Mouse (Mus musculus) embryonic fibroblast, embryonic 13.5 days (primary cell): ENCODE measurements around the gene Smad3. TPM values are rescaled to one million over a fixed set of nuclear protein-coding genes. Genes with fewer than 3 reads are reported as not detected.

Source experiments
- H3K27ac ChIP-seq: 2 replicates; pipeline ENCODE4 v1.5.1; 2012; ENCODE audit warnings: low read length, control low read depth, inconsistent platforms; ENCODE audit not compliant: insufficient read depth
- H3K4me1 ChIP-seq: 2 replicates; pipeline ENCODE4 v1.6.1; 2011; ENCODE audit warnings: low read length; ENCODE audit not compliant: control insufficient read depth, insufficient read depth
- H3K4me3 ChIP-seq: 2 replicates; pipeline ENCODE4 v1.5.1; 2011; ENCODE audit warnings: mild to moderate bottlenecking, control low read depth, low read length; ENCODE audit not compliant: insufficient read depth
- CTCF ChIP-seq: IDR thresholded peaks from 2 replicates; pipeline ENCODE4 v1.5.1; 2011; ENCODE audit warnings: mild to moderate bottlenecking, control low read depth, low read length, moderate library complexity, borderline replicate concordance; ENCODE audit not compliant: insufficient read depth
- POLR2A ChIP-seq: IDR thresholded peaks from 2 replicates; pipeline ENCODE4 v1.6.1; 2011; ENCODE audit warnings: low read depth, mild to moderate bottlenecking, control low read depth, low read length, moderate library complexity
- polyA plus RNA-seq: library from polyadenylated mRNA; stranded (reverse); fragments of >200 nt; gene quantifications from 2 replicates; pipeline ENCODE4 v1.2.4, GENCODE M21; 2011; ENCODE audit warnings: low read depth; ENCODE audit not compliant: missing spikeins, insufficient read length

The Smad3 gene
- polyA plus RNA-seq, 1 experiment: 52.4 TPM

- TF ChIP-seq CTCF (no peak), POLR2A (no peak)
- Histone ChIP-seq H3K4me3 (no peak overlapping the region), H3K27ac (no peak overlapping the region), H3K4me1 (peaks cover 24% of the 10 kb centered on the region)
Measured at GRCm38 (mm10) chr9:63789386-63789785, 31.6 kb upstream of the Smad3 start.

GRCm38 (mm10) chr9:63787606-63788005, 29.8 kb upstream of the Smad3 start:
- H3K4me3 ChIP-seq: no peak overlapping the region
- peaks cover 13% of the 10 kb centered on the region for H3K4me1 ChIP-seq
- TF ChIP-seq POLR2A: no peak
- no peak for TF ChIP-seq CTCF
- no peak overlapping the region for H3K27ac ChIP-seq

- TF ChIP-seq CTCF (no peak), POLR2A (no peak)
- H3K27ac ChIP-seq: no peak overlapping the region
- H3K4me1 ChIP-seq: peaks cover 13% of the 10 kb centered on the region
- H3K4me3 ChIP-seq: no peak overlapping the region
Measured at GRCm38 (mm10) chr9:63787086-63787485, 29.3 kb upstream of the Smad3 start.

DNA sequence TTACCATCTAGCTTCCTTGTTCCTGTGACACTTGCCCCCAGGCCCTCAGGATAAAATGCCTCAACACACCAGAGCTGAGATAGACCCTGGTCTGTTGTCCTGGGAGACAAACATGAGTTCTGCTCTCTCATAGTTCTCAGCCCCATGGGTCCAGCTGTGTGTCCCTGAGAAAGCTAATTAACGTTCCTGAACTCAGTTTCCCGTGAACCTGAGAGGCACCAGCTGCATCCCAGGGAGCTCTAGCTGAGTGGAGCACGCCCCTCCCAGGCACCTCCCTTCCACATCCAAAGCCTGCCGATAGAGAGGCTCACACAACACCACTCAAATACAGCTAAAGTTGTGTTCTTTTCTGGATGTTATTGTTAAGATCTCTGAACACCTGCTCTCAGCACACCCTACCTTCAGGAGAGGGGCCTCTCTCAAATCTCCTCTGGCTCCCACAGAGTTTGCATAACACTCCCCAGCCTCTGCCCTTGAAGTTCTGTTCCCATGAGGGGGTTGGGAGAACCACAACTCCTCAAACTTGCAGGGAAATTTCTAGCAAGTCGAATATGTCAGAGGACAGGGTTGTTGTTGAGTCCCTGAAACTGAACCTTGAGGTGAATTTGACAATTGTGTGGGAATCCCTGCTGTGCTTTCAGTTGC, 28.4 kb upstream of the Smad3 start:
- no peak overlapping the region for H3K4me3 ChIP-seq
- no peak overlapping the region for H3K27ac ChIP-seq
- H3K4me1 ChIP-seq: peaks cover 6% of the 10 kb centered on the region; the same call in 1 of the 2 replicates
- no peak for TF ChIP-seq CTCF
- TF ChIP-seq POLR2A: no peak

GRCm38 (mm10) chr9:63785492-63785891, 27.7 kb upstream of the Smad3 start:
- Histone ChIP-seq H3K27ac (no peak overlapping the region), H3K4me1 (0 out of 2 replicates have a peak, but pooled peaks cover 3% of the 10 kb centered on the region), H3K4me3 (no peak overlapping the region)
- no peak for TF ChIP-seq CTCF
- TF ChIP-seq POLR2A: no peak

DNA sequence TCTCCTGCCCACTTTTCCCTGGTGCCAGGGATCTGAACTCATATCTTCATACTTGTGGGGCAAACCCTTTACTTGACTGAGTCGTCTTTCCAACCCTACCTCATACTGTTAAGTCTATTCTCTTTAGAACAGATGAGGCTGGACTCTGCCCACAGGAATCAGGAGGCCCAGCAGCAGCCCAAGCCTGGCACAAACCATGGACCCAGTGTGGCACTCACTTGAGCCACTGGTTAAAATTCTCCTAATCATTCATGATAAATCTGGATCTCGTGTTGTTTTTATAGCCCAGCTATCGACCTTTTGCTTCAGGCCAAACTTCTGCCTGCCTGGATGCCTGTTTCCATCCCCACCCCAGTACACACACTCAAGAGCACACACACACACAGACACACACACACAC, 26.8 kb upstream of the Smad3 start:
- Histone ChIP-seq H3K4me1 (peaks cover 8% of the 10 kb centered on the region), H3K27ac (no peak overlapping the region), H3K4me3 (no peak overlapping the region)
- TF ChIP-seq POLR2A (no peak), CTCF (no peak)

DNA sequence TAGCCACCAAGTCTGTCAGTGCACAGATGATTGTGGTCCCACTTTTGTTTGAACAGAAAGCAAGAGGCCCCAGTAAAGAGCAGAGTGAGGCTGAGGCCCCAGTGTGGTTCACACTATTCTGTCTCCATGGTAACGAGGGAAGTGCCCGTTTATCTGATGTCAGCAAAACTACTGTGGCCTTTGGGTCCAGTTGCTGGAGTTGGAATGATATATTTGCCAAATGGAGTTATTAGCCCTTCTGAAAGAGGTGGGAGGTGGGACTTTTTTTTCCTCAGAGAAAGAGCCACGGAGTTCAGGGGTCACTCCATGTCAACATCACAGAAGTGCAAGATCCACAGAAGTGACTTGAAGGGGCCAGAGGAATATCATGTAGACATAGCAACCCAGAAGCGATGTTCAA, 24.9 kb upstream of the Smad3 start:
- Histone ChIP-seq H3K27ac (no peak overlapping the region), H3K4me1 (peaks cover 6% of the 10 kb centered on the region), H3K4me3 (no peak overlapping the region)
- TF ChIP-seq CTCF (no peak), POLR2A (no peak)

GRCm38 (mm10) chr9:63781714-63782464, 24.1 kb upstream of the Smad3 start:
- Histone ChIP-seq H3K27ac (no peak overlapping the region), H3K4me1 (peaks cover 6% of the 10 kb centered on the region), H3K4me3 (no peak overlapping the region)
- TF ChIP-seq POLR2A: no peak
- TF ChIP-seq CTCF: no peak

DNA sequence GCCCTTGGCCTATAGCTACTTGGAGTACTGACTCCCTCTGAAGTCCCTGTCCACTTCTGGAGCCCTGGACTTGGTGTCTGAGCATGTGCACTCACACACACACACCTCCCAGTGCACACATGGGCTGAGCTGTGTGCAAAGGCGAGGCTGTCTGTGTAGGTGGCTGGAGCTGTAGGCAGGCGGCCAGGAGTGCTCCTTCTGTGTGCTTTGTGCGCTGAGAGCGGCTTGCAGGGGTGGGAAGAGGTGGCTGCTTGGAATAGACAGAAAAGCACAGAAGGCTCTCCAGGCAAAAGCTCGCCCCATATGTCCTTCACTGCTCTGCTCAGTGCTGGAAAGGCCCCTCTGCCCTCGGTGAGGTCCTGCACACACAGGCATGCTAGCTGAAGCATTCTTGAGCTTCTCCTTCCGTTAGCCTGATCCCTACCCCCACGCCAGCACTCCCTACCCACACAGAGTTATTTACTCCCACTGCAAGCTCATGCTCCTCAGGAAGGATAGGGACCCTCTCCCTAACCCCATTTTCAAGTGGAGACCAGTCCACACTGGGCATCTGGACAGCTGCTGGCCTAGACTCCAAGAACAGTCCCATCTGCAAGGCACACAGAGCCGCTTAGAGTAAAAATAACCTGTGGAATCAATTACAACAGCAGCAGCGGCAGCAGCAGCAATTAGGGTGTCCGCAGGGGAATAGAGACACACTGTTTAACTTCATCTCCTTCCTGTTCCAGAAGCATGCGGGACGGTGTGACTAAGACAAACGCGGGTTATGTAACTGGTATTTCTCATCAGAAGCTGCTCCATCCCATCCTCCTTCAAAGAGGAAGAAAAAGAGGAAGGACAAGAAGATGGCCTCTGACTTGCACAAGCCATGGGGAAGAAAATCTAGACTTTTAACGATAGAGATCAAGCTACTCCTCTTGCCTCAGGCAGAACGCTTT, 22.4 kb upstream of the Smad3 start:
- TF ChIP-seq CTCF (no peak), POLR2A (no peak)
- H3K27ac ChIP-seq: no peak overlapping the region
- H3K4me1 ChIP-seq: peaks cover 6% of the 10 kb centered on the region
- H3K4me3 ChIP-seq: no peak overlapping the region
